Mouse (Mus musculus) liver, embryonic 14.5 days (tissue): Measurements from ENCODE around the gene Irf2bp2.

ENCODE experiments used
- CTCF ChIP-seq: IDR thresholded peaks from 2 replicates; pipeline ENCODE4 v1.5.1; 2016; ENCODE audit warnings: antibody characterized with exemption, low read depth, control low read depth
- EP300 ChIP-seq: IDR thresholded peaks from 2 replicates; pipeline ENCODE4 v1.6.1; 2016; ENCODE audit warnings: antibody characterized with exemption, low read depth

DNA sequence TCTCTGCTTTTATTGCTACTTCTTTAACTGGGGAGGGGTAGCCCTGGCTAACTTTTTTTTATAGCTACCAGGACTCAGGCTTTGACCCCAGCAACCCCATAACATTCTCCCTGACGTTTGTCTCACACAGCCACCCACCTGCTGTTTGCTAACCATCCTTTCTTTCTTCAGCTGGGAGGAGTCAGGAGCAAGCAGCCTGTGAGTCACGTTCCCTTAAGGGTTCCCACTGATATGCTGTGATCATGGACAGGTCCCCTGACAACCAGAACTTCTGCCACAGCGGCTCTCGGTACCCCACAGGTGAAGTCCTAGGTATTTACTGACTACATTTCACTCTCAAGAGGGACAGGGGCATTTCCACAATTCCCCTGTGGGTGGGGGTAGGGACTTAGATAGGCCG is 19.4 kb upstream of the Irf2bp2 start:
- no peak for TF ChIP-seq CTCF
- no peak for TF ChIP-seq EP300
